Mouse (Mus musculus): ENCODE measurements around the gene Slc36a2. TPM values are rescaled to one million over a fixed set of nuclear protein-coding genes. Genes with fewer than 3 reads are reported as not detected.
"Not testable (repeated sequence)": the region's sequence is repeated elsewhere in the genome, so short reads cannot be mapped to it uniquely, and the experiment has no call there.

Slc36a2 gene
- total RNA-seq, 2 experiments from 2014 or later: 0.20 to 0.32 TPM

- intact Hi-C loops (cut with DNase I): no loop called here
- DNase-seq (ENCODE audit: low spot score in 2 of 2): no peak
These were observed 47.2 kb downstream of the Slc36a2 start for GRCm38 (mm10) chr11:55137646-55138045.

- intact Hi-C loops (cut with DNase I): no loop called here
- DNase-seq (ENCODE audit: low spot score in 2 of 2): no peak
These were observed 47.9 kb downstream of the Slc36a2 start for GRCm38 (mm10) chr11:55136770-55137547.

- DNase-seq (ENCODE audit: low spot score in 2 of 2): no peak
- intact Hi-C loops (cut with DNase I): no loop called here
These were observed 50.0 kb downstream of the Slc36a2 start for GRCm38 (mm10) chr11:55134871-55135270.

- no peak for DNase-seq (ENCODE audit: low spot score in 2 of 2)
- intact Hi-C loops (cut with DNase I): no loop called here
These were observed 50.5 kb downstream of the Slc36a2 start for GRCm38 (mm10) chr11:55134407-55134806.

GRCm38 (mm10) chr11:55133204-55133603 is 51.7 kb downstream of the Slc36a2 start:
- DNase-seq (ENCODE audit: low spot score in 2 of 2): no peak

GRCm38 (mm10) chr11:55131946-55132345 is 52.9 kb downstream of the Slc36a2 start:
- intact Hi-C loops (cut with DNase I): no loop called here
- DNase-seq (ENCODE audit: low spot score in 2 of 2): no peak

More at GRCm38 (mm10) chr11:55133204-55133603, 51.7 kb downstream of the Slc36a2 start:
- intact Hi-C loops (cut with DNase I): no loop called here

- intact Hi-C loops (cut with DNase I): no loop called here
- DNase-seq (ENCODE audit: low spot score in 2 of 2): no peak
These were observed 53.7 kb downstream of the Slc36a2 start for GRCm38 (mm10) chr11:55131077-55131742.

- no peak for DNase-seq (ENCODE audit: low spot score in 2 of 2)
- intact Hi-C loops (cut with DNase I): no loop called here
These were observed 56.5 kb downstream of the Slc36a2 start for GRCm38 (mm10) chr11:55128411-55128810.

- intact Hi-C loops (cut with DNase I): no loop called here
- DNase-seq (ENCODE audit: low spot score in 2 of 2): no peak
These were observed 56.9 kb downstream of the Slc36a2 start for GRCm38 (mm10) chr11:55127937-55128336.

- no peak for DNase-seq (ENCODE audit: low spot score in 2 of 2)
- intact Hi-C loops (cut with DNase I): no loop called here
These were observed 58.2 kb downstream of the Slc36a2 start for GRCm38 (mm10) chr11:55126663-55127062.

- DNase-seq (ENCODE audit: low spot score in 2 of 2): no peak
- intact Hi-C loops (cut with DNase I): no loop called here
These were observed 63.4 kb downstream of the Slc36a2 start for GRCm38 (mm10) chr11:55121430-55121829.

- DNase-seq (ENCODE audit: low spot score in 2 of 2): no peak
- intact Hi-C loops (cut with DNase I): no loop called here
These were observed 64.0 kb downstream of the Slc36a2 start for GRCm38 (mm10) chr11:55120821-55121271.

GRCm38 (mm10) chr11:55120279-55120678 is 64.6 kb downstream of the Slc36a2 start:
- intact Hi-C loops (cut with DNase I): no loop called here

GRCm38 (mm10) chr11:55117031-55117430 is 67.8 kb downstream of the Slc36a2 start:
- DNase-seq (ENCODE audit: low spot score in 2 of 2): no peak
- intact Hi-C loops (cut with DNase I): no loop called here

More at GRCm38 (mm10) chr11:55120279-55120678, 64.6 kb downstream of the Slc36a2 start:
- DNase-seq (ENCODE audit: low spot score in 2 of 2): no peak

- no peak for DNase-seq (ENCODE audit: low spot score in 2 of 2)
- intact Hi-C loops (cut with DNase I): no loop called here
These were observed 68.9 kb downstream of the Slc36a2 start for GRCm38 (mm10) chr11:55116004-55116403.

- intact Hi-C loops (cut with DNase I): no loop called here
- no peak for DNase-seq (ENCODE audit: low spot score in 2 of 2)
These were observed 70.6 kb downstream of the Slc36a2 start for GRCm38 (mm10) chr11:55114291-55114690.

GRCm38 (mm10) chr11:55113861-55114250 is 71.0 kb downstream of the Slc36a2 start:
- intact Hi-C loops (cut with DNase I); DNase-seq (ENCODE audit: low spot score in 2 of 2): not testable (repeated sequence)

GRCm38 (mm10) chr11:55113209-55113860 is 71.5 kb downstream of the Slc36a2 start:
- DNase-seq (ENCODE audit: low spot score in 2 of 2): peak in 1 of 2 experiments; percentile 11
- intact Hi-C loops (cut with DNase I): no loop called here

GRCm38 (mm10) chr11:55110566-55111169 is 74.2 kb downstream of the Slc36a2 start:
- intact Hi-C loops (cut with DNase I): no loop called here
- DNase-seq (ENCODE audit: low spot score in 2 of 2): no peak
